Comparison of ENCODE assay signal across 13 mouse cellular contexts in genomic region chr1:51849570-51850211, GRCm38 (mm10).
DNase-seq lines count a peak whose midpoint lies in the region; ATAC-seq and TF ChIP-seq lines count a peak whose summit lies in the region.
"Had no signal": no experiment of that assay in that cellular context is flagged by ENCODE, and none has a peak within 500 bp of the region (broad histone marks: within the 10 kb centered on the region; RNA-seq: fewer than 3 reads in every experiment).

No protein-coding gene starts in this region.

- H3K4me3 ChIP-seq in liver, postnatal 0 days (ENCODE audit: low read depth, low read length) = no peak overlapping the region
- H3K4me3 ChIP-seq in liver, embryonic 12.5 days = no peak overlapping the region
- H3K4me3 ChIP-seq in intestine, postnatal 0 days (ENCODE audit: low read depth, low read length) = no peak overlapping the region
- H3K4me3 ChIP-seq: embryonic facial prominence, embryonic 13.5 days; heart, embryonic 13.5 days; limb, embryonic 15.5 days; myocyte had no signal

- no peak for DNase-seq in liver, postnatal 0 days
- peak; percentile 5 for DNase-seq in fat pad, adult 2 months (ENCODE audit: extremely low read depth, low read depth, low spot score)
- no peak for DNase-seq in layer of hippocampus, postnatal 14 days (ENCODE audit: low spot score in 2 of 2)
- no peak for DNase-seq in gastrocnemius, adult 8-10 months (ENCODE audit: low spot score in 2 of 2)
- DNase-seq: cerebellum, adult 11-12 months; forebrain, postnatal 0 days had no signal

- no peak overlapping the region for H3K4me2 ChIP-seq in liver, postnatal 0 days (ENCODE audit: low read depth, low read length)
- H3K4me2 ChIP-seq in liver, embryonic 12.5 days = no peak overlapping the region
- peak overlapping the region; percentile 40; the same call in 1 of the 2 replicates for H3K4me2 ChIP-seq in intestine, postnatal 0 days (replicated peaks; ENCODE audit: low read depth)
- H3K4me2 ChIP-seq: embryonic facial prominence, embryonic 13.5 days; heart, embryonic 13.5 days; limb, embryonic 15.5 days had no signal

- no peak overlapping the region for H3K9ac ChIP-seq in liver, postnatal 0 days (replicated peaks)
- H3K9ac ChIP-seq in liver, embryonic 12.5 days = no peak overlapping the region
- H3K9ac ChIP-seq in intestine, postnatal 0 days (ENCODE audit: low read depth, low read length) = no peak overlapping the region
- H3K9ac ChIP-seq: embryonic facial prominence, embryonic 13.5 days; forebrain, postnatal 0 days; heart, embryonic 13.5 days; limb, embryonic 15.5 days had no signal

- no peak for TF ChIP-seq EP300 in liver, postnatal 0 days (IDR thresholded peaks at IDR 0.05; ENCODE audit: low read depth)

- 27% methylated on average over 8 of the region's 8 CpGs for WGBS in liver, postnatal 0 days (ENCODE audit: insufficient replicate concordance)
- WGBS in liver, embryonic 12.5 days (ENCODE audit: insufficient replicate concordance) = 42% methylated on average over 8 of the region's 8 CpGs
- WGBS in intestine, postnatal 0 days = 23% methylated on average over 8 of the region's 8 CpGs

- H3K27ac ChIP-seq in liver, postnatal 0 days (ENCODE audit: low read depth) = peak overlapping the region; percentile 48; the same call in 1 of the 2 replicates
- no peak overlapping the region for H3K27ac ChIP-seq in liver, embryonic 12.5 days
- H3K27ac ChIP-seq in intestine, postnatal 0 days (ENCODE audit: low read depth, low read length) = peak overlapping the region; percentile 68
- H3K27ac ChIP-seq: embryonic facial prominence, embryonic 13.5 days; heart, embryonic 13.5 days; limb, embryonic 15.5 days had no signal

- no peaks in the 10 kb centered on the region for H3K27me3 ChIP-seq in liver, postnatal 0 days (ENCODE audit: insufficient read depth, low read length)
- no peaks in the 10 kb centered on the region for H3K27me3 ChIP-seq in liver, embryonic 12.5 days (replicated peaks)
- no peaks in the 10 kb centered on the region for H3K27me3 ChIP-seq in intestine, postnatal 0 days (replicated peaks; ENCODE audit: control insufficient read depth, insufficient read depth, low read length)
- H3K27me3 ChIP-seq: embryonic facial prominence, embryonic 13.5 days; heart, embryonic 13.5 days; limb, embryonic 15.5 days had no signal

- H3K4me1 ChIP-seq in liver, postnatal 0 days (ENCODE audit: insufficient read depth) = peaks cover 14% of the 10 kb centered on the region
- peaks cover 16% of the 10 kb centered on the region for H3K4me1 ChIP-seq in liver, embryonic 12.5 days
- no peaks in the 10 kb centered on the region for H3K4me1 ChIP-seq in intestine, postnatal 0 days (replicated peaks; ENCODE audit: control insufficient read depth, insufficient read depth, low read length)

- H3K9me3 ChIP-seq in liver, postnatal 0 days (ENCODE audit: low read length) = no peaks in the 10 kb centered on the region
- no peaks in the 10 kb centered on the region for H3K9me3 ChIP-seq in liver, embryonic 12.5 days (replicated peaks)
- H3K9me3 ChIP-seq in intestine, postnatal 0 days (ENCODE audit: control insufficient read depth) = no peaks in the 10 kb centered on the region
- H3K9me3 ChIP-seq: embryonic facial prominence, embryonic 13.5 days; heart, embryonic 13.5 days; limb, embryonic 15.5 days had no signal

- H3K36me3 ChIP-seq in liver, postnatal 0 days (replicated peaks; ENCODE audit: insufficient read depth, low read length) = no peaks in the 10 kb centered on the region
- no peaks in the 10 kb centered on the region for H3K36me3 ChIP-seq in liver, embryonic 12.5 days
- no peaks in the 10 kb centered on the region for H3K36me3 ChIP-seq in intestine, postnatal 0 days (ENCODE audit: control insufficient read depth, insufficient read depth)
- H3K36me3 ChIP-seq: heart, embryonic 13.5 days had no signal

- no peak for TF ChIP-seq CTCF in liver, postnatal 0 days (IDR thresholded peaks at IDR 0.05; ENCODE audit: low read depth)
- TF ChIP-seq CTCF in intestine, postnatal 0 days (IDR thresholded peaks at IDR 0.05; ENCODE audit: low read depth) = no peak

- ATAC-seq in liver, postnatal 0 days = peak; percentile 68
- no peak for ATAC-seq in liver, embryonic 12.5 days
- ATAC-seq in intestine, postnatal 0 days = peak; percentile 92
- 0 out of 2 replicates have a peak, but pooled peaks have one; percentile 34 for ATAC-seq in megakaryocyte progenitor cell, adult 5-6 weeks (replicated peaks; ENCODE audit: poor library complexity)
- ATAC-seq: forebrain, postnatal 0 days had no signal
